Mouse (Mus musculus): ENCODE results near the gene Dhx57.

Gene Dhx57

DNA sequence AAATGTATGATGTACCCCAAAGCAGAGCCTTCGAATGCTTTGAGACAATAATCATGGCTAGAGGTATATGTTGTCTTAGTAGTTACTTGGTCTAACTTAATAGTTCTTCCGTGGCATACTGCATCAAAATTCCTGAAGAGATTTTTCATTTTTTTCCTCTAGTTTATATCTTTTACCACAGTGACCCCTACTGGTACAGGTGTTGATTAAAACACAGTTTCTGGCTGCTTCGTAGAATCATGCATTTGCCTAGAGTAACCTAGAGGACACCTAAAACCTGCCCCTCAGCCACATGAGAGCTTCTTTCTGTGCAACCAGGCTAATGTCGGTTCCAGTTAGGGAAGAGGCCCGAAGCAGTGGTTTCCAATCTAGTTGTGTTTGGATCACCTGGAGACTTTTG is 97.2 kb downstream of the Dhx57 start:
- DNase-seq (ENCODE audit: low spot score): no peak
